Mouse (Mus musculus) bone marrow macrophage, adult 2 months (primary cell): ENCODE results near the gene Zfp978. TPM values are rescaled to one million over a fixed set of nuclear protein-coding genes. Genes with fewer than 3 reads are reported as not detected.
"Not testable (repeated sequence)": the region's sequence is repeated elsewhere in the genome, so short reads cannot be mapped to it uniquely, and the experiment has no call there.

Experiments
- H3K27ac ChIP-seq: 2 replicates; pipeline ENCODE4 v1.5.1; 2012; ENCODE audit warnings: low read depth, low read length; ENCODE audit not compliant: insufficient read depth
- H3K4me1 ChIP-seq: 2 replicates; pipeline ENCODE4 v1.6.1; 2012; ENCODE audit warnings: low read length; ENCODE audit not compliant: control insufficient read depth, insufficient read depth
- H3K4me3 ChIP-seq: 2 replicates; pipeline ENCODE4 v1.5.1; 2012; ENCODE audit warnings: mild to moderate bottlenecking, low read length, moderate library complexity; ENCODE audit not compliant: insufficient read depth
- polyA plus RNA-seq: library from polyadenylated mRNA; stranded (reverse); fragments of >200 nt; gene quantifications from 2 replicates; pipeline ENCODE4 v1.2.4, GENCODE M21; 2012; ENCODE audit not compliant: missing spikeins, insufficient read depth, insufficient read length

Zfp978 gene
- polyA plus RNA-seq, 1 experiment: not detected

GRCm38 (mm10) chr4:147347880-147348279 lies 13.2 kb upstream of the Zfp978 start:
- H3K4me1 ChIP-seq: not testable (repeated sequence)

DNA sequence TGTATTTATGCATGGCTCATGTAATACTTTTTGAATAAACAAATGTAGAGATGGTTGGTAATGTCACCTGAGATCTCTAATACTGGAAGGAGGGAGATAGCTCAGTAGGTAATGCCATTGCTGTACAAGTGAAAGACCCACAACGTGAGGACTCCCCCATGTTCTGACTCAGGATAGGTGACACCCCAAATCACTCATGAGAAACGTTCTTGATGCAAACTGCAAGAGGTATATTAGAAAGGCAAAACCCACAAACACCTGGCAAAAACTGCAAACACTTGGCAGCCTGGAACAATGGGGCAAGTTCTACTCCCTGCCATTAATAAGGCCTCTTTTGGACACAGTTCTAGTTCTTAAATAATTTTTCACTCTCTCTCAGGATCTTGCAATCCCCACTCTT lies 12.7 kb upstream of the Zfp978 start:
- not testable (repeated sequence) for H3K4me1 ChIP-seq, H3K27ac ChIP-seq, H3K4me3 ChIP-seq

More at GRCm38 (mm10) chr4:147347880-147348279, 13.2 kb upstream of the Zfp978 start:
- H3K4me3 ChIP-seq, H3K27ac ChIP-seq: not testable (repeated sequence)

- H3K4me3 ChIP-seq, H3K27ac ChIP-seq, H3K4me1 ChIP-seq: not testable (repeated sequence)
Observed at GRCm38 (mm10) chr4:147348906-147349686, 12.0 kb upstream of the Zfp978 start.

DNA sequence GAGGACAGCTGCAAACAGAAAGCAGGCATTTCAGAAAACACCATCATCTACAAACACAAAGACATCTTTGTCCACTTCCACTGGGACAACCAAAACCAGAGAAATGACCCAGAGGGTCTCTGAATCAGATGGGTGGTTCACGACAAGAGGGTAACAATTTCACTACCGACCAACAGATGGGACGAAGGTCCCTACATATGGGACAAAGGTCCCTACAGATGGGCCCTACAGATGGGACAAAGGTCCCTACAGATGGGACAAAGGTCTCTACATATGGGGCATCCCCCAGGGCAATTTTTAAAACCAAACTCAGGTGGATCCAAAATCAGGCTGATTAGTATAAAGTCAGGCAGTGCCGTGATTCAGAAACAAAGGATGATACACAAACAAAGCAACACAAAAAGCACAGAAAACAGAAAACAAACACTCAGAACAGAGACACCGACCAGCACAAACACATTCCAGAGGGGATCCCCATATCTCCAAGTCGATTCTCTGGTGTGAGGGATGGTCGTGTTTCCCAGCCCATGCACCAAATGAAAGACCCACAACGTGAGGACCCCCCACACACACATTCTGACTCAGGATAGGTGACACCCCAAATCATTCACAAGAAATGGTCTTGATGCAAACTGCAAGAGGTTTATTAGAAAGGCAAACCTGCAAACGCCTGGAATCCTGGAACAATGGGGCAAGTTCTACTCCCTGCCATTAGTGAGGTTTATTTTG lies 11.3 kb upstream of the Zfp978 start:
- H3K4me3 ChIP-seq, H3K27ac ChIP-seq, H3K4me1 ChIP-seq: not testable (repeated sequence)

GRCm38 (mm10) chr4:147350541-147350940 lies 10.6 kb upstream of the Zfp978 start:
- H3K27ac ChIP-seq, H3K4me3 ChIP-seq, H3K4me1 ChIP-seq: not testable (repeated sequence)

DNA sequence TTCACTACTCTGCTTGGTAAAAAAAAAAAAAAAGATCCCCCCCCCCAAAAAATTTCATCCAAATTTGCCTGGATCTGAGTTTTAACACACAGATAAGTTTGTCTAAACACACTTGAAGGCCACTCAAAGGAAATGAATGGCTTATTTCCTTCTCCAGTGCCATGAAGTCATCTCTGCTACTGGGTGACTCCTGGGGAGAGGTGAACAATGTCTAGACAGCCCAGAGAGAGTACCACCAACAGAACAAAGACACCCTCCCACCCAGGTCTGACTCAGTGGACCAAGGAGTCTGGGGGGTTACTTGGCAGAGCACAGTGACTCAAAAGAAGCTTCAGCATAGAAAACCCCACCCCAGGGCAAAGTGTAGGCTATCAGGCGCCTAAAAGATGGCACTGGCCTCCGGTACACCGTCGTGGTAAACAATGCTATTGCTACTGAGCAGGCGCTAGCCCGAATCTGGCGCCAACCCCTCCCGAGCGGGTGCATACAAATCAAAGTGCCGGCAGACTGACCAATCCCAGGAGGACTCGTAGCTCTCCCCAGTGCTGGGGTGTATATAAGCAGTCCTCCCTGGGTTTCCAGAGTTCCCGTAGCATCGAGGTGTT lies 9.6 kb upstream of the Zfp978 start:
- not testable (repeated sequence) for H3K4me3 ChIP-seq, H3K4me1 ChIP-seq, H3K27ac ChIP-seq

- H3K4me3 ChIP-seq, H3K4me1 ChIP-seq, H3K27ac ChIP-seq: not testable (repeated sequence)
Observed at GRCm38 (mm10) chr4:147353626-147354025, 7.5 kb upstream of the Zfp978 start.

DNA sequence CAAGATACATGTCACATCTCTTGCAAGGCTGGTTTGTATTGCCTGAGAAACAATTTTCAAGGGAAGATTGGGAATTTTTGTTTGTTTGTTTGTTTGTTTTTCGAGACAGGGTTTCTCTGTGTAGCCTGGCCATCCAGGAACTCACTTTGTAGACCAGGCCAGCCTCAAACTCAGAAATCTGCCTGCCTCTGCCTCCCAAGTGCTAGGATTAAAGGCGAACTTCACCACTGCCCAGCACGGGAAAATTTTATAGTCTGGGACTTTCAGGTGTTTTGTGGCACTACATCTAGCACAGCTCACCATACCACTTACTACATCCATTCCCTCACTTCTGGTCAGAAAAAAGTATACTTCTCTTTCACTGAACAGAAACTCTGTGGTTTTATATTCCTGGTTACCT lies 5.1 kb upstream of the Zfp978 start:
- H3K27ac ChIP-seq, H3K4me1 ChIP-seq, H3K4me3 ChIP-seq: not testable (repeated sequence)

GRCm38 (mm10) chr4:147357195-147357594 lies 3.9 kb upstream of the Zfp978 start:
- H3K27ac ChIP-seq, H3K4me1 ChIP-seq, H3K4me3 ChIP-seq: not testable (repeated sequence)

DNA sequence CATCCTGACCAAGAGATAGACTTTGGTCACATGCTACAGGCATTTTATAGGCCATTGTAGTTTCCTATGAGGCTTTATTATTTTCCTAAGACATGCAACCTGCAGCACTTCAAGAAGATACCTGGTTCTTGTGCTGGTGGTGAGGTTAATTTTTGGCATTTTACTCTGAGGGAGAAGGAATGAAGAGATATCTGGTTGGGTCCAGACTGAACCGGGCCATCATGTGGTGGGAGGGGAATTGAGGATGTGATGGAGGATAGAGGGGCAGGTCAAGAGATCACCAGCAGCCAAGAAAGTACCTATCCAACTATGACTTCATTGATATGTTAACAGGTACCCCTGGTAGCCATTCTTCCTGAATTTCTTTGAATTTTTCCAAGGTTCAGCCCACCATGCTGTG lies 769 bp downstream of the Zfp978 start:
- H3K4me1 ChIP-seq, H3K27ac ChIP-seq, H3K4me3 ChIP-seq: not testable (repeated sequence)

DNA sequence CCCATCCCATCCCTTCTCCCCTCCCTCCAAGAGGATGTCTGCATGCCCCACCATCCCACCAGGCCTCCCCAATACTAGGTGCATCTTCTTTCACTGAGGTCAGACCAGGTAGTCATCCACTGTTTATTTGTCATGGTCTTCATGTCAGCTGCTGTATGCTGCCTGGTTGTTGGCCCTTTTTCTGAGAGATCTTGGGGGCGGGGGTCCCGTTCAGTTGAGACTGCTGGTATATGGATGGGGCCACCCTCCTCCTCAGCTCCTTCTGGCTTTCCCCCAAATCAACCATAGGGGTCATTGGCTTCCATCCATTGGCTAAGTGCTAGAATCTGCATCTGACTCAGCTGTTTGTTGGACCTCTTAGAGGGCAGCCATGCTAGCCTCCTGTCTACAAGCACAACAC lies 8.5 kb downstream of the Zfp978 start:
- H3K4me1 ChIP-seq, H3K27ac ChIP-seq, H3K4me3 ChIP-seq: not testable (repeated sequence)

DNA sequence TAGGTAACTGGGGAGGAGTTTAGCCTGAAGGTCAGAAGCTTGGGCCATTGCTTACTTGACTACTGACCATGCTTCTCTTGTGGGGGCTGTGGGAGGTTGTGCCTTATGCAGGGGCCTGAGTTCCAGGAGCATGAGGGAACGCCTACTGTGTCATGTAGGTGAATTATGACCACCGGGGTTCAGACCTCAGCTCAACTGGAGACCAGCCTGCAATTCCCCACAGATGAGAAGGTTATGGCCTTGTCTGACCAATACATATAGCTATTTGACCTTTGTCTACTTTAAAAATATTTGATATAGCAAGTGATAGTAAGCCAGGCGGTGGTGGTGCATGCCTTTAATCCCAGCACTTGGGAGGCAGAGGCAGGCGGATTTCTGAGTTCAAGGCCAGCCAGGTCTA lies 22.1 kb downstream of the Zfp978 start:
- H3K4me3 ChIP-seq, H3K27ac ChIP-seq, H3K4me1 ChIP-seq: not testable (repeated sequence)

DNA sequence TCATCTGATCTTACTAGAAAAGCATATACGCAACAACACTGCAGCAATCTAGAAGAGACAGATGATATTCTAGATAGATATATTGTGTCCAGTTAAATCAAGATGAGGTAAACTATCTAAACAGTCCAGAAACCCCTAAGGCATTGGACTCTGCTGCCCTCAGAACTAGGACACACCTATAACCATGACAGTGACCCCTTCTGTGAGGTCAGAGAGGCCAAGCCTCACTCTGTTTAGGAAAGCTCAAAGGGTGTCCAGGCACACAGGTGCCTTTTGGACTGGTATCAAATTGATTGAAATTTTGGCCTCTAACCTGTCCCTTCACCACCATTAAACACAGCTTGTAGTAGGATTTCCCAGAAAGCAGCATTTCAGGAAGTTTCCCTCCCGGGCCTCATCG lies 36.1 kb downstream of the Zfp978 start:
- H3K27ac ChIP-seq, H3K4me1 ChIP-seq, H3K4me3 ChIP-seq: not testable (repeated sequence)

- H3K4me1 ChIP-seq, H3K27ac ChIP-seq, H3K4me3 ChIP-seq: not testable (repeated sequence)
Observed at GRCm38 (mm10) chr4:147397934-147398682, 37.0 kb downstream of the Zfp978 start.

DNA sequence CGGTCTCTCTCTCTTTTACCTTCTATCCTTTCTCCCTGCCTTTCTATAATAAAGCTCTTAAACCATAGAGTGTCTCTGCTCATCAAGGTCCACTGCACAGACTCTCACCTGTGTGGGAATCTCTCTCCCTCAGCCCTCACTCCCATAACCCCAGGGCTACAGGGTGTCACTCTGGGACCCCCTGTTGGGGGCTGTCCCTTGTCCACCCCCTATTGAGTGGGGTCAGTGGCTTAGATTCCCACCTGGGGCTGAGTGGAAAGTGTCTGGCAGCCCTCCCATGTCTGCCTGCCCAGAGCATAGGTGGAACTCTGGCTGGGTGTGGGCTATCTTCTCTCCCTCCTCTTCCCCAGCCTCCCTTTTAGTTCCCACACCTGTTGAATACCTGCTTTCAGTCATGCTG lies 37.6 kb downstream of the Zfp978 start:
- not testable (repeated sequence) for H3K27ac ChIP-seq, H3K4me1 ChIP-seq, H3K4me3 ChIP-seq
